Mouse (Mus musculus): ENCODE measurements around the gene Dbx1. TPM values are rescaled to one million over a fixed set of nuclear protein-coding genes. Genes with fewer than 3 reads are reported as not detected.
A peak's percentile ranks its signal among the peaks of the same experiment; 100 is the strongest.

Dbx1 gene
- polyA plus RNA-seq, 1 experiment from 2014 or later = 4.0 TPM

DNA sequence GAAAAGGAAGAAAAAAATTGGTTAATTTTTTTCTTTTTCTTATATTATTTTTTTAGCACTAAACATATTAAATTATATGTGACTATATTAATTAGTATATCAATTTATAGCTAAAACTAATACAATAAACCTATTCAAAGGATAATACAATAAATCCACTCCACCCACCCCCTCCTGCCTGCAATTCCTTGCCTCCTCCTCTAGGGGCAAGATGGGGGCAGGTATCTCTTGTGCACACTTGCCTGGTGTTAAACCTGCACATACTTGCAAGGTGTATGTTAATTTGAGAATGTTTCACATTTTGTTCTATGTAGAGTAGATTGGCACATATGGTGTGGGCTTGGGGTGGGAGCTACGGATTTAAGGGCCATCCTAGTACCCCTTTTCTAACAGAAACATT lies 16.5 kb downstream of the Dbx1 start:
- Histone ChIP-seq H3K4me3 (no peak overlapping the region), H3K36me3 (no peaks in the 10 kb centered on the region), H3K9me3 (no peaks in the 10 kb centered on the region), H3K9ac (no peak overlapping the region), H3K27me3 (peaks cover 80% of the 10 kb centered on the region), H3K4me2 (no peak overlapping the region), H3K27ac (replicated peaks) (no peak overlapping the region), H3K4me1 (replicated peaks) (no peaks in the 10 kb centered on the region)
- no peak for ATAC-seq (ENCODE audit: low FRiP score, low read depth)
- WGBS = 67% methylated on average over 1 of the region's 1 CpGs

DNA sequence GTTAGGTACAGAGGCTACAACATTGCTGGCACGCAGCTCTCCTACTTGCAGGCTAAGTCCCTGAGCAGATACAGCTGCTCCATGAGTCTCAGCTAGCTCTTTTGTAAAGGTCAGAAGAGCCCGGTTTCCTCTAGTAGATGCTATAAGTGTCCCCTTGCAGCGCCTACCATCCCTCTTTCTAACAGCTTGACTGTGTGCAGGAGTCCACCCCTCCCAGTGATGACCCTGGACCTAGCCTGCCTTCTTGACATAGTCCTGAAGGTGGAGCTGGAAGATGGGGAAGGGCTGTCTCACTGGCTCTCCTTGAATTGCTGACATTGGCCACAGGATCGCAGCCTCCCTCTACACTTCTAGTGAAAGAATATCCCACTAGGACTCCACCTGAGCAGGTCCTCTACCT lies 19.6 kb downstream of the Dbx1 start:
- no peaks in the 10 kb centered on the region for H3K9me3 ChIP-seq
- no peak for ATAC-seq (ENCODE audit: low FRiP score, low read depth)
- no peak overlapping the region for H3K4me2 ChIP-seq
- no peak overlapping the region for H3K4me3 ChIP-seq
- H3K27ac ChIP-seq (replicated peaks) = no peak overlapping the region
- peaks cover 65% of the 10 kb centered on the region for H3K27me3 ChIP-seq
- no peaks in the 10 kb centered on the region for H3K36me3 ChIP-seq
- WGBS = 71% methylated on average over 4 of the region's 4 CpGs
- H3K9ac ChIP-seq = no peak overlapping the region
- H3K4me1 ChIP-seq (replicated peaks) = no peaks in the 10 kb centered on the region

DNA sequence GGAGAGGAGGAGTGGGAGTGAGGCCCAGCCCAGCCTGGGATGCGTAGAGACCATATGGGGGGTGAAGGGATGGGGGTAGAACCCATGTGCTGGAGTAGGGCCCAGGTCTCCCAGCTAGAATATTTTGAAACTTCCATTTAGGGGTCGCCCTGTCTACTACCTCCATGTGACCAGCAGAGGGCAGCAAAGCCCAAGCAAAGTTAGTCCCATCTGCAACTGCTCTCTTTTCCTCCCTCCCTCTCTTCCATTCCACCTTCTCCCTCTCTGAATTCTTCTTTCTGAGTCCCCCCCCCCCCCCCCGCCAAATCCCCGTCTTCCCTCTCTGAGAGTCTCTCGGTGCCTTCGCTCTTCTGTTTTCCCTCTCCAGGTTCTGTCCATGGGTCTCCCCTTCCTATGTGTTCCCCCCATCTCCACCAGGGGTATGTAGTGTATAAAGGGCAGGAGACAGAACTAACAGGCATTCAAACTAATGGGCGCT lies 20.4 kb downstream of the Dbx1 start:
- Histone ChIP-seq H3K27me3 (peaks cover 60% of the 10 kb centered on the region), H3K9ac (no peak overlapping the region), H3K36me3 (no peaks in the 10 kb centered on the region), H3K4me2 (peak overlapping the region; percentile 36), H3K4me1 (replicated peaks) (no peaks in the 10 kb centered on the region), H3K9me3 (no peaks in the 10 kb centered on the region), H3K4me3 (no peak overlapping the region), H3K27ac (replicated peaks) (no peak overlapping the region)
- WGBS = 9% methylated on average over 6 of the region's 7 CpGs
- peak; percentile 72 for ATAC-seq (ENCODE audit: low FRiP score, low read depth)

DNA sequence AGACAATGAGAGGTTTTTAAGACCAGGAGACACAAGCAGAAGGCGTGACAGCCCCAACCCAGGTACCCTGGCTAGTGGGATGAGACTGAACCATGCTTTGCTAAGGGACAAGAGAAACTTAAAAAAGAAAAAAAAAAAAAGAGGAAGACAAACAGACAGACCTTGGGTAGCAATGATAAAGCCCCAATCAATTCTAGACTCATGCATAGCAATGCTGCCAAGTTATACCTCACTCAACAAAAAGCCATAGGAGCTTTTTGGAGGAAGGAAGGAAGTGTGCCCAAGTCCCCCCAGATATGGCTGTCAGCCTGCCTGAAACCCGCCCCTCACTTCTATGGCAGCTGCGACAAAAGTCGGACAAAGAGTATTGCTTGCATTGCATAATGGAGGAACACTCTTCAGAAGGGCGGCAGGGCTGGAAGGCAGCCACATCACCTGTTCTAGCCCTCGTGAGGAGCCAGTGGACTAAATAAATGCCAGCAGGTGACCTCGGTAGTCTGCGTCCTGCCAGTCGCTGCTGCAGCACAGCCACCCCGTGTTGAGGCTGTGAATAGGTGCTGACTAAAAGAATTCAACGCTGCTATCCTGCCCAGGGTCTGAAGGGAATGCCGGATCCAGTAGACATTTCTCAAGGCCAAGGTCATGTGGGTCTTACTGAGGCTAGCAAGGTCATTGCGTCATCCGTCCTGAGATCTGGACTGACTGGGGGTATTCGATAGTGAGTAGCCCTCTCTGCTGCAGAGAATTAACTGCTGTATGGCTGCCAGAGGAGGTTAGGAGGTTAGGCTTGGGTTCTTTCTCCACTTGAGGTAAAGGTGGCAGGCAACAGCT lies 31.5 kb downstream of the Dbx1 start:
- ATAC-seq (ENCODE audit: low FRiP score, low read depth) = no peak
- Histone ChIP-seq H3K4me2 (no peak overlapping the region), H3K4me1 (replicated peaks) (no peaks in the 10 kb centered on the region), H3K27me3 (0 out of 2 replicates have a peak, but pooled peaks cover 2% of the 10 kb centered on the region), H3K9ac (no peak overlapping the region), H3K27ac (replicated peaks) (no peak overlapping the region), H3K36me3 (peaks cover 15% of the 10 kb centered on the region), H3K4me3 (no peak overlapping the region), H3K9me3 (no peaks in the 10 kb centered on the region)
- WGBS = 90% methylated on average over 15 of the region's 15 CpGs

DNA sequence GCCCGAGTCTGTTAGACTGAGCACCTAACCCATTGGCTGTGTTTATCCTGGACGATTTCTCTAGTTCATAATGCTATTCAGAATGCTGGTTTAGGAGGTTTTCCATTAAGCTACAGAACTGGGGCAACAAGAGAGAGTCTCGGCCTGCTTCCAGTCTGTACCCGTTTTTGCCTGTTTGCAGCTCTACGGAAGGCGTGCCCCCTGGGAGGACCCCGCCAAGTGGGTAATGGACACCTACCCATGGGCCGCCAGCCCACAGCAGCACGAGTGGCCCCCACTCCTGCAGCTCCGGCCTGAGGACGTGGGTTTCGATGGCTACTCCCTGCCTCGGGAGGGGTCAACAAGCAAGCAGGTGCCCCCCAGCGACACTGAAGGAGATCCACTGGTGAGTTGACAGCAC lies 32.4 kb downstream of the Dbx1 start:
- WGBS = 93% methylated on average over 14 of the region's 14 CpGs
- no peak for ATAC-seq (ENCODE audit: low FRiP score, low read depth)
- no peak overlapping the region for H3K27ac ChIP-seq (replicated peaks)

DNA sequence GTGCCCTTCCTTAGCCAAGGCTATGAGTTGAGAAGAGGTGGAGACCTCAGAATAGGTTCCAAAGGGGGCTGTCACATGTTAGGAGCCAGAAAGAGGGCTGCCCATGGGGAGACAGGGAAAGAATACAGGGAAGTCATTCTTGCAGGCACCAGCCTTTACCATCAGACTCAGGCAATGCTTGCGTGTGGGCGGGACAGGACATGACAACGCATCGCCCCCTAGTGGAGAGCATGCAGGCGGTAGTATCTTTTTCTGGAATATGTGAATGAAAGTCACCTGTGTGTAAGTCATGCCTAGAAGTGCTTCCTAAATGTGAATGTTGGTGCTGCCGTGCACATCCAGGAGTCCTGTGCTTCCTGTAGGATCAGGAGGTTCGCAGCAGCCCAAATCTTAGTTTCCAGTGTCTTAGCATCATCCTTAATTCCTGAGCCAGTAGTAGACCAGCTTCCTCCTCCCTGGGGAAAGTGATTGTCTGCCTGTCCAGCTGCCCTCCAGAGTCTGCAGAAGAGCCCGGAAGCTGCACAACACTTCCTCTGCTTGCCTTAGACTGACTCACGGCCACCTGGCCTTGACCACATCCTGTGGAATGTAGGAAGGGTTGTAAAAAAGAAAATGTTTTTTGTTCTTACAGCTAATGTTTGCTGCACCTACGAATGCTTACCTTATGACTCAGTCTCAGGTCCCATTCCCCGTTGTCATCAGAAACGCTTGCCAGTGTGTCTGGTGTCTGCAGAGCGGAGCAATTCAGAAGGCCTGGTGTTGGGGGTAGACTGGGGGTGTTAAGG lies 35.3 kb downstream of the Dbx1 start:
- H3K9me3 ChIP-seq = no peaks in the 10 kb centered on the region
- H3K4me1 ChIP-seq (replicated peaks) = no peaks in the 10 kb centered on the region
- no peak overlapping the region for H3K9ac ChIP-seq
- no peak overlapping the region for H3K4me2 ChIP-seq
- peaks cover 33% of the 10 kb centered on the region for H3K36me3 ChIP-seq
- no peak overlapping the region for H3K27ac ChIP-seq (replicated peaks)
- no peaks in the 10 kb centered on the region for H3K27me3 ChIP-seq
- no peak overlapping the region for H3K4me3 ChIP-seq
- peak; percentile 63 for ATAC-seq (ENCODE audit: low FRiP score, low read depth)
- 61% methylated on average over 13 of the region's 13 CpGs for WGBS

More for the DNA sequence above, 32.4 kb downstream of the Dbx1 start:
- Histone ChIP-seq H3K27me3 (0 out of 2 replicates have a peak, but pooled peaks cover 2% of the 10 kb centered on the region), H3K4me1 (replicated peaks) (no peaks in the 10 kb centered on the region), H3K4me2 (no peak overlapping the region), H3K9me3 (no peaks in the 10 kb centered on the region), H3K9ac (no peak overlapping the region), H3K36me3 (peaks cover 15% of the 10 kb centered on the region), H3K4me3 (no peak overlapping the region)

DNA sequence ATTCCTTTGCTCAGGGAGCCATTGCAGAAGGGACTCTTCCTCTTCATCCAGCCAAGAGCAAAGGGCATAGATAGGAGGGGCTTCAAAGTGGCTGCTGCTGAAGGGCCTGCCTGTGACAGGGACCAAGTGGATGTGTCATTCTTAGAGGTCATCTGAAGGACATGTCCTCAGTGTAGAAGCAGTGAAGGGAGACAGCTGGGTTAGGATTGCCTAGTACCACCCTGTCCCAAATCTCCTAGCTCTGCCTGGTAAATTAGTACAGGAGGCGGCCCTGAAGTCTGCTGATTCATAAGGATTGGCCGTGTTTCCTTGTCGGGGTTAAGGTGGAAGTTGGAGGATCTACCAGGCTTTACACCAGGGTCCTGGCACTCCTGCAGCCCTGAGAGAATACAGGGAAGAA lies 36.7 kb downstream of the Dbx1 start:
- Histone ChIP-seq H3K4me3 (no peak overlapping the region), H3K4me2 (no peak overlapping the region), H3K9ac (no peak overlapping the region), H3K27me3 (no peaks in the 10 kb centered on the region), H3K4me1 (replicated peaks) (no peaks in the 10 kb centered on the region), H3K36me3 (peaks cover 30% of the 10 kb centered on the region), H3K27ac (replicated peaks) (no peak overlapping the region), H3K9me3 (no peaks in the 10 kb centered on the region)
- no peak for ATAC-seq (ENCODE audit: low FRiP score, low read depth)
- 93% methylated on average over 3 of the region's 3 CpGs for WGBS

DNA sequence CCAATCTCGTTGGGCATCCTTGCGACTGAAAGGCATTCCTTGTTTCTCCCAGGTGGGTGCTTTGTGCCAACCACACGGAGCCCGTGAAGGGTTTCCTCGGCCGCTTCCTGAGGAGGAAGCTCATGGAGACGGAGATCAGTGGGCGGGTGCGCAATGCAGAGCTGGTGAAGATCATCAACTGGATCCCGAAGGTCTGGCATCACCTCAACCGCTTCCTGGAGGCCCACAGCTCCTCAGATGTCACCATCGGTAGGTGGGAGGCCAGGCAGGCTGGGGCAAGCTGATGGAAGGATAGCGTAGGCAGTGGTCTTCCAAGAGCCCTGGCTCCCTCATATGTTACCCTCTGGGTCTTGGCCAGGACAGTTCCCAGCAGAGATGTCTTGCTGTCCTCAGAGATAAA lies 38.4 kb downstream of the Dbx1 start:
- no peaks in the 10 kb centered on the region for H3K9me3 ChIP-seq
- no peak overlapping the region for H3K4me3 ChIP-seq
- H3K27ac ChIP-seq (replicated peaks) = no peak overlapping the region
- no peak overlapping the region for H3K4me2 ChIP-seq
- H3K36me3 ChIP-seq = peaks cover 34% of the 10 kb centered on the region
- no peaks in the 10 kb centered on the region for H3K4me1 ChIP-seq (replicated peaks)
- no peaks in the 10 kb centered on the region for H3K27me3 ChIP-seq
- no peak for ATAC-seq (ENCODE audit: low FRiP score, low read depth)
- H3K9ac ChIP-seq = no peak overlapping the region
- 94% methylated on average over 13 of the region's 13 CpGs for WGBS

DNA sequence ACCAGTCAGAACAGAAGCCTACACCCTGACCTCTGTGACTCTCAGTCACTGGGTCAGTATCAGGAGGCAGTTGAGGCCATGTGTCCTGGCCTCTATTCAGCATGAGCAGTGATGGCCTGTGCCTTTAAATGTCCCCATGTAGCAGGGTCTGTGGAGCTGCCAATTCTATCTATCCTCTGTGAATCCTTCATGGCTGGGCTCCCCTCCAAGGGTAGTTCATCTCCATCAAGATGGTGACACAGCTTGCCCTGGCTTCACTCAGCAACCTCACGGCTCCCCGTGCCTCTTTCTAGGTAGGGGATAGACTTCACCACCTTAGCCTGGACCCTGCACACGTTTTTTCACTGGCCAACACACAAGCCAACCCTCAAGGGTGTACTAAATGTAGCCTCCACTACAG lies 38.9 kb downstream of the Dbx1 start:
- no peak for ATAC-seq (ENCODE audit: low FRiP score, low read depth)
- no peaks in the 10 kb centered on the region for H3K27me3 ChIP-seq
- H3K36me3 ChIP-seq = peaks cover 34% of the 10 kb centered on the region
- no peak overlapping the region for H3K9ac ChIP-seq
- WGBS = 85% methylated on average over 3 of the region's 3 CpGs
- H3K4me1 ChIP-seq (replicated peaks) = no peaks in the 10 kb centered on the region
- H3K27ac ChIP-seq (replicated peaks) = no peak overlapping the region
- no peak overlapping the region for H3K4me2 ChIP-seq
- no peaks in the 10 kb centered on the region for H3K9me3 ChIP-seq
- no peak overlapping the region for H3K4me3 ChIP-seq

DNA sequence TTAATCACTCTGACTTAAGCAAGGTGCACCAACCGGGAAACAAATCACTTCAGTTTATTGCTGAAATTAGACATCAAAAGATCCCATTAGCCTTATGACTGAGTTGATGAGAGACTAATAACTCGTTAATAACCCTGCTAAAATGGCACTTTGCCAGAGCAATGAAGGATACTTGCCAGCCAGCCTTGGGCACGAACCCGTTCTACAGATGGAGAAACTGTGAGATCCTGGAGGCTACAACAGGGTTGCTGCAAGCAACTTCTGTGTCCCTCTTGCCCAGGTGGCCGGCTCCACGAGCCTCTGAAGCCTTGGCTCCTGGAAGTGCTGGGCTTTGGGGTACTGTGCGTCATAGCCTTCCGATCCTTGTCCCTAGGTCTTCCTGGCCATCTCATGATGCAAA lies 47.0 kb downstream of the Dbx1 start:
- Histone ChIP-seq H3K36me3 (peaks cover 41% of the 10 kb centered on the region), H3K4me1 (replicated peaks) (no peaks in the 10 kb centered on the region), H3K27ac (replicated peaks) (no peak overlapping the region), H3K9me3 (no peaks in the 10 kb centered on the region), H3K9ac (no peak overlapping the region), H3K4me2 (no peak overlapping the region), H3K27me3 (no peaks in the 10 kb centered on the region), H3K4me3 (no peak overlapping the region)
- 89% methylated on average over 8 of the region's 8 CpGs for WGBS
- ATAC-seq (ENCODE audit: low FRiP score, low read depth) = no peak

GRCm38 (mm10) chr7:49586530-49587120 lies 50.0 kb downstream of the Dbx1 start:
- Histone ChIP-seq H3K27ac (replicated peaks) (no peak overlapping the region), H3K4me1 (replicated peaks) (no peaks in the 10 kb centered on the region), H3K9ac (no peak overlapping the region), H3K27me3 (no peaks in the 10 kb centered on the region), H3K9me3 (no peaks in the 10 kb centered on the region), H3K4me2 (no peak overlapping the region), H3K4me3 (no peak overlapping the region), H3K36me3 (peaks cover 43% of the 10 kb centered on the region)
- no peak for ATAC-seq (ENCODE audit: low FRiP score, low read depth)
- WGBS = 77% methylated on average over 5 of the region's 5 CpGs

DNA sequence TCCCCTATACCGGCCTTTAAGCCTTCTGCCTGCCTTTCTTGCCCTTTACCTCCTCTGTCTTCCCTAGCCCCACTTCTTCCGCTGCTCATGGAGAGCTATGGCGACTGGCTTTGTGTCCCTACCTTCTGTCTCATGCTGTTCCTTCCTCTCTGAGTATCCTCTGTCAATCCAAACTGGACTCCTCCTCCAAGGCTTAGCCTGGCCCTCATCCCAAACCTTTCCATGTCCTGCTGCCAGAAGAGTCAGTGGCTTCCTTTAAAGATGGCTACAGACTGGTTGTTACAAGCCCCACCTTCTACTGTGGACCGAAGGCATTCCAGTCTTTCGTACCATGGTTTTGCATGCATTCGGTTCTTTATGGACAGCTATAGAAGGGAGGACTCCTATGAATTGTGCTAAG lies 53.5 kb downstream of the Dbx1 start:
- WGBS = 89% methylated on average over 6 of the region's 6 CpGs

More for the DNA sequence above, 53.5 kb downstream of the Dbx1 start:
- ATAC-seq (ENCODE audit: low FRiP score, low read depth) = no peak
- no peak overlapping the region for H3K4me3 ChIP-seq
- H3K9me3 ChIP-seq = no peaks in the 10 kb centered on the region
- no peak overlapping the region for H3K27ac ChIP-seq (replicated peaks)
- peaks cover 40% of the 10 kb centered on the region for H3K36me3 ChIP-seq
- H3K4me1 ChIP-seq (replicated peaks) = no peaks in the 10 kb centered on the region
- no peak overlapping the region for H3K4me2 ChIP-seq
- H3K9ac ChIP-seq = no peak overlapping the region
- no peaks in the 10 kb centered on the region for H3K27me3 ChIP-seq

Data from hindbrain, embryonic 15.5 days (tissue).